Comparison of ENCODE assay signal across 9 mouse cellular contexts in the genomic region with DNA sequence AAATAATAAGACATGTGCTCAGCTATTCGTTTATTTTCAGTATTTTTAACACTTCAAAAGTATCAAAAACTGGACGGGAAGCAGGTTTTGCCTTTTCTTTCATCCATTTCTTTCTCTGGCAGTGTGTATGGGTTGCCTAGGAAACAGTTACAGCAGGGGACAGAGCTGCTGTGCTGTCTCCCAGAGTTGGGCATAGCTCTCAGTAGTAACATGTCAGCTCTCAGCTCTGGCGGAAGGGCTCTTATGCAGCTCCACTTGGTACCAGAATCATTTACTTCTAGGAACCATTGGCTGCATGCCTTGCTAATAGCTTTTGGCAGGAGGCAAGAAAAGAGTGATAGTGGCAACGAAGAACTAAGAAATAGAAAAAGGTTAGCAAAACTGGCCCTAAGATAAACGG.
A peak's percentile ranks its signal among the peaks of the same experiment; 100 is the strongest.
DNase-seq lines count a peak whose midpoint lies in the region; ATAC-seq and TF ChIP-seq lines count a peak whose summit lies in the region.
"Had no signal": no experiment of that assay in that cellular context is flagged by ENCODE, and none has a peak within 500 bp of the region (broad histone marks: within the 10 kb centered on the region; RNA-seq: fewer than 3 reads in every experiment).

No protein-coding gene starts in this region.

- no peak for DNase-seq in hindbrain, embryonic 10.5 days (ENCODE audit: low spot score)
- DNase-seq in layer of hippocampus, adult 18-20 months (ENCODE audit: low spot score in 2 of 2) = peak; percentile 39 to 45
- DNase-seq in ovary, postnatal 14 days (ENCODE audit: low spot score) = no peak
- DNase-seq in urinary bladder, postnatal 25 days (ENCODE audit: low spot score) = no peak
- DNase-seq in thymus, adult 2 months = no peak

- H3K27ac ChIP-seq in hindbrain, embryonic 13.5 days = no peak overlapping the region
- H3K27ac ChIP-seq in hindbrain, embryonic 10.5 days = no peak overlapping the region
- no peak overlapping the region for H3K27ac ChIP-seq in cortical plate, adult 2 months (ENCODE audit: insufficient read depth, low read length)
- H3K27ac ChIP-seq in midbrain, embryonic 15.5 days = 0 out of 2 replicates have a peak overlapping the region, but pooled peaks have one; percentile 4
- no peak overlapping the region for H3K27ac ChIP-seq in thymus, adult 2 months (ENCODE audit: control insufficient read depth, insufficient read depth, low read length)
- H3K27ac ChIP-seq: liver, embryonic 14.5 days had no signal

- TF ChIP-seq POLR2A in cortical plate, adult 2 months (IDR thresholded peaks at IDR 0.05; ENCODE audit: extremely low read depth, insufficient read depth, low read length) = 0 out of 2 replicates have a peak, but pooled peaks have one; percentile 36
- TF ChIP-seq POLR2A in thymus, adult 2 months (IDR thresholded peaks at IDR 0.05; ENCODE audit: control insufficient read depth, extremely low read depth, insufficient read depth, low read length, poor library complexity) = no peak

- peaks cover 5% of the 10 kb centered on the region; the same call in 1 of the 2 replicates for H3K4me1 ChIP-seq in hindbrain, embryonic 13.5 days (replicated peaks)
- no peaks in the 10 kb centered on the region for H3K4me1 ChIP-seq in hindbrain, embryonic 10.5 days (replicated peaks)
- H3K4me1 ChIP-seq in cortical plate, adult 2 months (ENCODE audit: control insufficient read depth, insufficient read depth, low read length) = no peaks in the 10 kb centered on the region; the same call in 1 of the 2 replicates
- peaks cover 4% of the 10 kb centered on the region; the same call in 1 of the 2 replicates for H3K4me1 ChIP-seq in midbrain, embryonic 15.5 days
- no peaks in the 10 kb centered on the region for H3K4me1 ChIP-seq in thymus, adult 2 months (replicated peaks; ENCODE audit: control insufficient read depth, insufficient read depth, low read length)

- no peaks in the 10 kb centered on the region for H3K27me3 ChIP-seq in hindbrain, embryonic 13.5 days
- H3K27me3 ChIP-seq in hindbrain, embryonic 10.5 days (ENCODE audit: insufficient read depth, poor library complexity, severe bottlenecking) = no peaks in the 10 kb centered on the region
- H3K27me3 ChIP-seq in midbrain, embryonic 15.5 days (replicated peaks) = no peaks in the 10 kb centered on the region
- H3K27me3 ChIP-seq in thymus, adult 2 months (ENCODE audit: control insufficient read depth, insufficient read depth, low read length) = no peaks in the 10 kb centered on the region

- ATAC-seq in hindbrain, embryonic 13.5 days (ENCODE audit: low FRiP score) = peak; percentile 72; the same call in 1 of the 2 replicates
- ATAC-seq in midbrain, embryonic 15.5 days (replicated peaks) = peak; percentile 98

- TF ChIP-seq CTCF in cortical plate, adult 2 months (IDR thresholded peaks at IDR 0.05; ENCODE audit: extremely low read depth, insufficient read depth, low read length) = no peak
- TF ChIP-seq CTCF in thymus, adult 2 months (IDR thresholded peaks at IDR 0.05; ENCODE audit: borderline replicate concordance, control insufficient read depth, extremely low read depth, insufficient read depth, low read length, poor library complexity) = no peak

- no peak overlapping the region for H3K4me2 ChIP-seq in hindbrain, embryonic 13.5 days
- H3K4me2 ChIP-seq in midbrain, embryonic 15.5 days = no peak overlapping the region

- no peaks in the 10 kb centered on the region for H3K9me3 ChIP-seq in hindbrain, embryonic 13.5 days
- no peaks in the 10 kb centered on the region for H3K9me3 ChIP-seq in hindbrain, embryonic 10.5 days
- H3K9me3 ChIP-seq in midbrain, embryonic 15.5 days = no peaks in the 10 kb centered on the region

- no peaks in the 10 kb centered on the region for H3K36me3 ChIP-seq in hindbrain, embryonic 13.5 days
- no peaks in the 10 kb centered on the region for H3K36me3 ChIP-seq in hindbrain, embryonic 10.5 days
- H3K36me3 ChIP-seq in midbrain, embryonic 15.5 days (replicated peaks) = no peaks in the 10 kb centered on the region
- H3K36me3 ChIP-seq in thymus, adult 2 months (ENCODE audit: control insufficient read depth, insufficient read depth, low read length) = no peaks in the 10 kb centered on the region

- no peak overlapping the region for H3K9ac ChIP-seq in hindbrain, embryonic 13.5 days
- H3K9ac ChIP-seq in midbrain, embryonic 15.5 days = no peak overlapping the region
- H3K9ac ChIP-seq: liver, embryonic 14.5 days had no signal

- 46% methylated on average over 5 of the region's 5 CpGs for WGBS in hindbrain, embryonic 13.5 days
- 64% methylated on average over 5 of the region's 5 CpGs for WGBS in hindbrain, embryonic 10.5 days
- WGBS in midbrain, embryonic 15.5 days = 41% methylated on average over 5 of the region's 5 CpGs
- WGBS in thymus, adult 2 months = 88% methylated on average over 5 of the region's 5 CpGs

- no peak overlapping the region for H3K4me3 ChIP-seq in hindbrain, embryonic 13.5 days
- H3K4me3 ChIP-seq in hindbrain, embryonic 10.5 days = no peak overlapping the region
- no peak overlapping the region for H3K4me3 ChIP-seq in cortical plate, adult 2 months (ENCODE audit: insufficient read depth, low read length)
- H3K4me3 ChIP-seq in midbrain, embryonic 15.5 days = no peak overlapping the region
- H3K4me3 ChIP-seq in thymus, adult 2 months (ENCODE audit: control insufficient read depth, insufficient read depth, low read length) = no peak overlapping the region

Comparison
In these comparisons a context has a peak if more than half of its experiments do, and no peak if none do; other contexts are left out.
1. DNase-seq: peak in layer of hippocampus, adult 18-20 months (2 of 2); none in hindbrain, embryonic 10.5 days (single experiment), ovary, postnatal 14 days (single experiment), urinary bladder, postnatal 25 days (single experiment) and thymus, adult 2 months (single experiment).